Mouse (Mus musculus): ENCODE results near the gene Apbb1. TPM values are rescaled to one million over a fixed set of nuclear protein-coding genes. Genes with fewer than 3 reads are reported as not detected.

The Apbb1 gene
- 100 to 1,000 TPM; 360 to 370 TPM for total RNA-seq (2021)
- long read RNA-seq, experiment 1, transcript Apbb1-214 (14 exons, 2,878 nt) = major isoform, 58 of 572 reads
- long read RNA-seq, experiment 1, transcript Apbb1-205 (13 exons, 1,630 nt) = minor isoform, 5 of 572 reads
- long read RNA-seq, experiment 1, transcript Apbb1-201 (13 exons, 2,530 nt) = minor isoform, 18 of 572 reads
- long read RNA-seq, experiment 1, partial matches to known transcripts = 31 of 572 reads
- long read RNA-seq, experiment 1, other reads (novel, unspliced or antisense) = 456 of 572 reads
- long read RNA-seq, experiment 2, transcript Apbb1-217 (14 exons, 2,712 nt) = minor isoform, 9 of 784 reads
- long read RNA-seq, experiment 2, transcript Apbb1-201 (13 exons, 2,530 nt) = minor isoform, 21 of 784 reads
- long read RNA-seq, experiment 2, transcript Apbb1-214 (14 exons, 2,878 nt) = major isoform, 64 of 784 reads
- long read RNA-seq, experiment 2, partial matches to known transcripts = 42 of 784 reads
- long read RNA-seq, experiment 2, other reads (novel, unspliced or antisense) = 646 of 784 reads

- Histone ChIP-seq H3K4me3 (peak within 1 kb of the TSS; percentile 94), H3K27ac (peak within 1 kb of the TSS; percentile 95)
- peak; percentile 24; the same call in 1 of the 2 replicates for TF ChIP-seq CTCF (conservative IDR thresholded peaks at IDR 0.05)
- peak; percentile 74 to 78 for DNase-seq (ENCODE audit: low spot score in 2 of 2)
Measured at GRCm38 (mm10) chr7:105581094-105581703, at the start of gene Apbb1. Gene Apbb1 (minus strand): TSS chr7:105581653.

GRCm38 (mm10) chr7:105628633-105629032, 47.2 kb upstream of the Apbb1 start:
- H3K27ac ChIP-seq = peak overlapping the region; percentile 75
- peak; percentile 34 to 60 for DNase-seq (ENCODE audit: low spot score in 2 of 2)
- no peak for TF ChIP-seq CTCF (conservative IDR thresholded peaks at IDR 0.05)
- H3K4me3 ChIP-seq = peak overlapping the region; percentile 1; the same call in 1 of the 2 replicates

- H3K4me3 ChIP-seq = no peak overlapping the region
- DNase-seq (ENCODE audit: low spot score in 2 of 2) = no peak
- no peak for TF ChIP-seq CTCF (conservative IDR thresholded peaks at IDR 0.05)
- no peak overlapping the region for H3K27ac ChIP-seq
Measured at GRCm38 (mm10) chr7:105625397-105625796, 43.9 kb upstream of the Apbb1 start.

- Histone ChIP-seq H3K4me3 (no peak overlapping the region), H3K27ac (peak overlapping the region; percentile 32; the same call in 1 of the 2 replicates)
- no peak for TF ChIP-seq CTCF (conservative IDR thresholded peaks at IDR 0.05)
- DNase-seq (ENCODE audit: low spot score in 2 of 2) = no peak
Measured at GRCm38 (mm10) chr7:105621646-105622292, 40.3 kb upstream of the Apbb1 start.

DNA sequence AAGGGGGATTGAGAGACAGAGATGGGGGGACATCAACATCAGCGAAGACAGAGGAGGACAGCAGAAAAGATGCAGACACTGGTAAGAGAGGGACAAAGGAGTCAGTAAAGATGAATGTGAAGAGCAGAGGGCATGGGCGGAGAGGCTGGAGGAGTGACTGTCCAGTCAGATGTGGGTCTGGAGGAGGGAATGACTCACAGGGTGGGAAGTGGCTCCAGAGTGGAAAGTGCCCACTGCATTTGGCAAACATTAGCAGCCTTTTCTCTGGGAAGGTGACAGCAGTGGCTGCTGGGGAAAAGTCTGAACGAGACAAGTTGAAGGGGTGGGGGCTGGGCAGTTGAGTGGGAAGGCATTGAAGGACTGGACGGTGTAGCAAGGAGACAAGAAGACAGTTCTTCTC, 39.6 kb upstream of the Apbb1 start:
- no peak for TF ChIP-seq CTCF (conservative IDR thresholded peaks at IDR 0.05)
- DNase-seq (ENCODE audit: low spot score in 2 of 2) = no peak
- Histone ChIP-seq H3K27ac (no peak overlapping the region), H3K4me3 (no peak overlapping the region)

DNA sequence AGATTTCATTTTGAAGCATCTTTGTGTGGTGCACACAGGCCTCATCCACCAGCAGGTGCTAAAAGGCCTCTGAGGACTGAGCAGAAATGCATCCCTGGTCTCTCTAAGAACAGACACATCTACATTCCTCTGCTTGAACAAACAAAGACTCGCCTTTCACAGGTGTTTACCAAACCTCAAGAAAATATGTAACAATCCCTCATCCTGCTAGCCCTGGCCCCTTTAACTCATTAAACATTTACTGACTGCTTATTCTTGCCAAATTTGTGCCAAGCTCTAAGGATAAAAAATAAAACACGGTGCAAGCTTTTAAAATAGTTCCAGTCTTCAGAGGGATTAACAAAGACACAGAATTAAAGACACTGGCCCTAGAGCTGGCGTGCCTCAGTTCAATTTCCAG, 38.2 kb upstream of the Apbb1 start:
- DNase-seq (ENCODE audit: low spot score in 2 of 2) = no peak
- no peak overlapping the region for H3K4me3 ChIP-seq
- no peak for TF ChIP-seq CTCF (conservative IDR thresholded peaks at IDR 0.05)
- H3K27ac ChIP-seq = no peak overlapping the region

GRCm38 (mm10) chr7:105617810-105618209, 36.4 kb upstream of the Apbb1 start:
- TF ChIP-seq CTCF (conservative IDR thresholded peaks at IDR 0.05) = no peak
- Histone ChIP-seq H3K4me3 (no peak overlapping the region), H3K27ac (no peak overlapping the region)
- no peak for DNase-seq (ENCODE audit: low spot score in 2 of 2)

DNA sequence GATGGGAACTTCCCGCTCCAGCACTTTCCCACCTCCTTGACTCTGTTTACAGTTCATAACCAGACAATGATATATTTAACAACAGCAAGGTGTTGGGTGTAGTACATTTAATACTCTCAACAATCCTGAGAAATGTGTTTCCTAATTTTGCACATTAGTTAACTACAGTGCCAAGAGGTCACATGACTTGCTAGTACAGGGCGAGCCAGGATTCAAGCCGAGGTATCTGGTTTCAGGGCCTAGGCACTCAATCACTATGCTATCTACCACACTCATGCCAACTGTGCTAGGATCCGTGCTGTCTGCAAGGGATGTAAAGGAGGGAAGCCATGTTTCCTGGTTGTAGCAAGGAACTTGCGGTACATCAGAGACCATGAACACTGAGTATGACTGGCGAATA, 35.1 kb upstream of the Apbb1 start:
- no peak for DNase-seq (ENCODE audit: low spot score in 2 of 2)
- no peak overlapping the region for H3K27ac ChIP-seq
- no peak for TF ChIP-seq CTCF (conservative IDR thresholded peaks at IDR 0.05)

DNA sequence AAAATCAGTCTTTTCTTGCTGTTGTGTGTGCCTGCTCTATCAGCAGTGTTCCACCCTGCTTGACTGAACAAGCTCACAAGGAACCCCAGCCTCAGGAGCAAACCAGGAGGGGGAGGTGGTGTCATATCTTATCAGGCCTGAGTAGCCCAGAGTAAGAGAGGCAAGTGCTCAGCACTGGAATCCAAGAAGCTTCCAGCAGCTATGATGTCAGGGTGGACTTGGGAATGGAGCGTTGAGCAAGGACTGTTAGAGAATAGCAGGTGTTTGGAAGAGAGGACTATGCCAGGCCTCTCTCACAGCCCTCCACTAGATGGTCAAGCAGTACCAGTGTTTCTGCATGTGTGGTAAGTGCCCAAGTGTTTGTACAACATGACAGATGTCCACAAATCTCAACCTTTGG, 34.3 kb upstream of the Apbb1 start:
- DNase-seq (ENCODE audit: low spot score in 2 of 2) = no peak
- no peak overlapping the region for H3K4me3 ChIP-seq
- TF ChIP-seq CTCF (conservative IDR thresholded peaks at IDR 0.05) = no peak
- H3K27ac ChIP-seq = no peak overlapping the region

More for the DNA sequence above, 35.1 kb upstream of the Apbb1 start:
- H3K4me3 ChIP-seq = no peak overlapping the region

DNA sequence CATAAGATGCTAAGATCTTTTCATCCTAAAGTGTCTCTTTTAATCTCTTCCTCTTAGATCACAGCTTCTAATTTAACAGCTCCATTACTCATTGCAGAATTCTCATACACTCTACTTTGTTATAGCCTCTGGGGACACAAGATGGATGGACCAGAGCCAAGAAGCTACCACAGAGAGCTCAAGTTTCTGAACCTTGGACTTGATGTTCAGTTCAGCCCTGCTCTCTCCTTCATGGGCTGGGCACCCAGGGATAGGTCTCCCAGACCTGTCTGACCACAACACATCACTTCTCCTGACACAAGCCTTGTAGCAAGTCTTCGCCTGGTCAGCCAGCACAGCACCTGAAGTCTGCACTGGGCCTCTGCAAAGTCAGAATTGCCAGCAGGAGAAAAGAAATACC, 32.9 kb upstream of the Apbb1 start:
- H3K27ac ChIP-seq = peak overlapping the region; percentile 48
- DNase-seq (ENCODE audit: low spot score in 2 of 2) = no peak
- no peak for TF ChIP-seq CTCF (conservative IDR thresholded peaks at IDR 0.05)
- H3K4me3 ChIP-seq = no peak overlapping the region

- DNase-seq (ENCODE audit: low spot score in 2 of 2) = no peak
- TF ChIP-seq CTCF (conservative IDR thresholded peaks at IDR 0.05) = no peak
- no peak overlapping the region for H3K27ac ChIP-seq
- H3K4me3 ChIP-seq = no peak overlapping the region
Measured at GRCm38 (mm10) chr7:105611767-105612166, 30.3 kb upstream of the Apbb1 start.

- H3K4me3 ChIP-seq = no peak overlapping the region
- no peak for DNase-seq (ENCODE audit: low spot score in 2 of 2)
- no peak overlapping the region for H3K27ac ChIP-seq
- TF ChIP-seq CTCF (conservative IDR thresholded peaks at IDR 0.05) = no peak
Measured at GRCm38 (mm10) chr7:105608467-105608866, 27.0 kb upstream of the Apbb1 start.

Data from layer of hippocampus, adult 2 months (tissue).